Mouse (Mus musculus) MEL (cell line): ENCODE results near the gene Gltp. TPM values are rescaled to one million over a fixed set of nuclear protein-coding genes. Genes with fewer than 3 reads are reported as not detected.

Experiments
- DNase-seq: peaks from one replicate; pipeline ENCODE4 v3.0.0; 2011; ENCODE audit warnings: low read depth, low spot score
- H3K27ac ChIP-seq: 2 replicates; pipeline ENCODE4 v1.5.1; 2012; ENCODE audit warnings: low read depth, mild to moderate bottlenecking, control low read depth, low read length, moderate library complexity; ENCODE audit not compliant: control insufficient read depth
- H3K27me3 ChIP-seq, 2 experiments: fragments of 150-350 bp in 1 of 2; sonication (generic) in 1 of 2; 2 replicates each; pipeline ENCODE4 v1.6.1; 2012; ENCODE audit warnings: low read length in 2 of 2, mild to moderate bottlenecking in 2 of 2, improper control_type of control experiment in 1 of 2, moderate library complexity in 1 of 2; ENCODE audit not compliant: insufficient read depth in 2 of 2, control insufficient read depth in 1 of 2
- H3K36me3 ChIP-seq, 2 experiments: 2 replicates each; pipeline ENCODE4 v1.6.1; 2012 to 2014; ENCODE audit warnings: low read length in 2 of 2, improper control_type of control experiment in 1 of 2, inconsistent platforms in 1 of 2, mild to moderate bottlenecking in 1 of 2; ENCODE audit not compliant: insufficient read depth in 2 of 2, control insufficient read depth in 1 of 2
- H3K4me1 ChIP-seq, 2 experiments: fragments of 150-350 bp in 1 of 2; sonication (generic) in 1 of 2; 2 replicates each; pipeline ENCODE4 v1.6.1; 2012; ENCODE audit warnings: low read length in 2 of 2, improper control_type of control experiment in 1 of 2, mild to moderate bottlenecking in 1 of 2; ENCODE audit not compliant: insufficient read depth in 2 of 2, control insufficient read depth in 1 of 2
- H3K4me3 ChIP-seq, 2 experiments: fragments of 150-350 bp in 1 of 2; sonication (generic) in 1 of 2; 2 replicates each; pipeline ENCODE4 v1.5.1; 2012; ENCODE audit warnings: low read depth in 2 of 2, low read length in 2 of 2, mild to moderate bottlenecking in 2 of 2, moderate library complexity in 2 of 2, control low read depth in 1 of 2, improper control_type of control experiment in 1 of 2; ENCODE audit not compliant: control insufficient read depth in 1 of 2, insufficient read depth in 1 of 2
- H3K79me2 ChIP-seq: 2 replicates; pipeline ENCODE4 v1.6.1; 2012; ENCODE audit warnings: mild to moderate bottlenecking, low read length, moderate library complexity; ENCODE audit not compliant: control insufficient read depth, poor library complexity, insufficient read depth
- H3K9ac ChIP-seq: 2 replicates; pipeline ENCODE4 v1.6.1; 2012; ENCODE audit warnings: low read depth, mild to moderate bottlenecking, control low read depth, low read length, moderate library complexity; ENCODE audit not compliant: control insufficient read depth, poor library complexity, severe bottlenecking
- H3K9me3 ChIP-seq: fragments of 150-350 bp; sonication (generic); replicated peaks from 2 replicates; pipeline ENCODE4 v1.6.1; 2012; ENCODE audit warnings: mild to moderate bottlenecking, low read length, improper control_type of control experiment, moderate library complexity; ENCODE audit not compliant: insufficient read depth
- BHLHE40 ChIP-seq: IDR thresholded peaks from 2 replicates; pipeline ENCODE4 v1.6.1; 2012; ENCODE audit warnings: low read depth, mild to moderate bottlenecking, inconsistent platforms, low read length, improper control_type of control experiment, borderline replicate concordance
- CHD1 ChIP-seq: IDR thresholded peaks from 2 replicates; pipeline ENCODE4 v1.6.1; 2012; ENCODE audit warnings: low read depth, mild to moderate bottlenecking, inconsistent platforms, low read length, improper control_type of control experiment
- CHD2 ChIP-seq: IDR thresholded peaks from 2 replicates; pipeline ENCODE4 v1.6.1; 2011; ENCODE audit warnings: low read length, improper control_type of control experiment
- CTCF ChIP-seq, 3 experiments: IDR thresholded peaks in 2 of 3; conservative IDR thresholded peaks in 1 of 3; 2 replicates each; pipeline ENCODE4 v1.5.1; 2011 to 2012; ENCODE audit warnings: low read length in 3 of 3, low read depth in 2 of 3, mild to moderate bottlenecking in 2 of 3, improper control_type of control experiment in 1 of 3, inconsistent platforms in 1 of 3, mixed read lengths in 1 of 3, moderate library complexity in 1 of 3; ENCODE audit not compliant: control insufficient read depth in 1 of 3, insufficient read depth in 1 of 3, poor library complexity in 1 of 3, severe bottlenecking in 1 of 3
- E2F4 ChIP-seq: IDR thresholded peaks from 2 replicates; pipeline ENCODE4 v1.6.1; 2011; ENCODE audit warnings: low read depth, low read length, improper control_type of control experiment, borderline replicate concordance
- ELF1 ChIP-seq: IDR thresholded peaks from 2 replicates; pipeline ENCODE4 v1.6.1; 2014; ENCODE audit warnings: low read depth, mild to moderate bottlenecking, inconsistent platforms, low read length, improper control_type of control experiment, moderate library complexity
- EP300 ChIP-seq, 2 experiments: IDR thresholded peaks; 2 replicates each; pipeline ENCODE4 v1.6.1; 2011; ENCODE audit warnings: improper control_type of control experiment in 2 of 2, low read length in 2 of 2, low read depth in 1 of 2, mild to moderate bottlenecking in 1 of 2
- ETS1 ChIP-seq: IDR thresholded peaks from 2 replicates; pipeline ENCODE4 v1.6.1; 2012; ENCODE audit warnings: low read depth, mild to moderate bottlenecking, inconsistent platforms, low read length, improper control_type of control experiment, moderate library complexity
- GABPA ChIP-seq: IDR thresholded peaks from 2 replicates; pipeline ENCODE4 v1.6.1; 2012; ENCODE audit warnings: low read depth, mild to moderate bottlenecking, inconsistent platforms, low read length, improper control_type of control experiment, moderate library complexity
- MAFK ChIP-seq: IDR thresholded peaks from 2 replicates; pipeline ENCODE4 v1.6.1; 2011; ENCODE audit warnings: low read depth, mild to moderate bottlenecking, low read length, improper control_type of control experiment, borderline replicate concordance
- MAX ChIP-seq: IDR thresholded peaks from 2 replicates; pipeline ENCODE4 v1.6.1; 2011; ENCODE audit warnings: low read length, improper control_type of control experiment
- MAZ ChIP-seq: IDR thresholded peaks from 2 replicates; pipeline ENCODE4 v1.6.1; 2012; ENCODE audit warnings: low read depth, mild to moderate bottlenecking, inconsistent platforms, low read length, improper control_type of control experiment
- MEF2A ChIP-seq: IDR thresholded peaks from 2 replicates; pipeline ENCODE4 v1.6.1; 2014; ENCODE audit warnings: low read depth, mild to moderate bottlenecking, inconsistent platforms, low read length, improper control_type of control experiment; ENCODE audit not compliant: poor library complexity, insufficient replicate concordance, severe bottlenecking; ENCODE audit errors: extremely low read depth
- MXI1 ChIP-seq: IDR thresholded peaks from 2 replicates; pipeline ENCODE4 v1.6.1; 2011; ENCODE audit warnings: mild to moderate bottlenecking, low read depth, low read length, improper control_type of control experiment
- MYC ChIP-seq: IDR thresholded peaks from 2 replicates; pipeline ENCODE4 v1.6.1; 2011; ENCODE audit warnings: low read depth, mild to moderate bottlenecking, low read length, improper control_type of control experiment, moderate library complexity
- NELFE ChIP-seq: IDR thresholded peaks from 2 replicates; pipeline ENCODE4 v1.6.1; 2011; ENCODE audit warnings: low read depth, low read length, improper control_type of control experiment
- NRF1 ChIP-seq: IDR thresholded peaks from 2 replicates; pipeline ENCODE4 v1.6.1; 2014; ENCODE audit warnings: low read depth, mild to moderate bottlenecking, inconsistent platforms, low read length, improper control_type of control experiment, moderate library complexity; ENCODE audit not compliant: poor library complexity, insufficient read depth, severe bottlenecking
- POLR2A ChIP-seq, 2 experiments: IDR thresholded peaks; 2 replicates each; pipeline ENCODE4 v1.6.1; 2011 to 2012; ENCODE audit warnings: low read length in 2 of 2, mild to moderate bottlenecking in 2 of 2, control low read depth in 1 of 2, improper control_type of control experiment in 1 of 2, low read depth in 1 of 2, moderate library complexity in 1 of 2; ENCODE audit not compliant: control insufficient read depth in 1 of 2, insufficient read depth in 1 of 2, poor library complexity in 1 of 2
- POLR2AphosphoS5 ChIP-seq: IDR thresholded peaks from 2 replicates; pipeline ENCODE4 v1.6.1; 2012; ENCODE audit warnings: low read depth, borderline replicate concordance, mild to moderate bottlenecking, inconsistent platforms, low read length, moderate library complexity, mixed read lengths
- RAD21 ChIP-seq: IDR thresholded peaks from 2 replicates; pipeline ENCODE4 v1.6.1; 2011; ENCODE audit warnings: mild to moderate bottlenecking, low read depth, low read length, improper control_type of control experiment
- SIN3A ChIP-seq: IDR thresholded peaks from 2 replicates; pipeline ENCODE4 v1.6.1; 2012; ENCODE audit warnings: low read length, improper control_type of control experiment, inconsistent platforms
- TAL1 ChIP-seq: IDR thresholded peaks from 2 replicates; pipeline ENCODE4 v1.6.1; 2012; ENCODE audit warnings: mild to moderate bottlenecking, inconsistent platforms, low read length, moderate library complexity, mixed read lengths
- TBP ChIP-seq: IDR thresholded peaks from 2 replicates; pipeline ENCODE4 v1.8.0; 2011; ENCODE audit warnings: low read depth, low read length, improper control_type of control experiment
- ZC3H11A ChIP-seq: IDR thresholded peaks from 2 replicates; pipeline ENCODE4 v1.6.1; 2012; ENCODE audit warnings: low read depth, mild to moderate bottlenecking, inconsistent platforms, low read length, improper control_type of control experiment
- ZMIZ1 ChIP-seq: IDR thresholded peaks from 2 replicates; pipeline ENCODE4 v1.6.1; 2012; ENCODE audit warnings: low read depth, mild to moderate bottlenecking, inconsistent platforms, low read length, improper control_type of control experiment, moderate library complexity
- ZNF384 ChIP-seq: IDR thresholded peaks from 2 replicates; pipeline ENCODE4 v1.6.1; 2012; ENCODE audit warnings: low read depth, mild to moderate bottlenecking, inconsistent platforms, low read length, improper control_type of control experiment
- polyA plus RNA-seq, 2 experiments: library from polyadenylated mRNA; stranded (reverse) in 1 of 2; unstranded in 1 of 2; fragments of >175 nt in 1 of 2; fragments of >200 nt in 1 of 2; gene quantifications; 2 replicates each; pipeline versions ENCODE4 v1.2.1 to v1.2.4; 2012; ENCODE audit warnings: low replicate concordance in 2 of 2, low read depth in 1 of 2; ENCODE audit not compliant: insufficient read length in 2 of 2, insufficient read depth in 1 of 2, missing spikeins in 1 of 2
- total RNA-seq: library from RNA; depleted of rRNA; stranded (reverse); fragments of 300-350 nt; gene quantifications from 2 replicates; pipeline ENCODE4 v1.2.3, GENCODE M21; 2012

The Gltp gene
- total and polyA plus RNA-seq, 3 experiments = 18.8 to 211 (median 67.2) TPM

GRCm38 (mm10) chr5:114714551-114714950 is 23.8 kb upstream of the Gltp start:
- H3K9me3 ChIP-seq = no peaks in the 10 kb centered on the region
- no peaks in the 10 kb centered on the region for H3K79me2 ChIP-seq
- H3K4me1 ChIP-seq = no peaks in the 10 kb centered on the region
- H3K36me3 ChIP-seq = no peaks in the 10 kb centered on the region
- TF ChIP-seq ZMIZ1 = no peak
- no peak for TF ChIP-seq GABPA
- TF ChIP-seq E2F4 = no peak
- TF ChIP-seq EP300 (IDR thresholded peaks at IDR 0.05; ENCODE audit: low read depth in 1 of 2, low read length in 2 of 2) = no peak
- no peak for TF ChIP-seq TBP
- TF ChIP-seq CTCF (IDR thresholded peaks at IDR 0.05 in 2 of 3, conservative IDR thresholded peaks at IDR 0.05 in 1 of 3; ENCODE audit: control insufficient read depth in 1 of 3, insufficient read depth in 1 of 3, low read depth in 2 of 3, low read length in 3 of 3, poor library complexity in 1 of 3, severe bottlenecking in 1 of 3) = no peak
- no peak for TF ChIP-seq MAZ
- no peak for TF ChIP-seq NRF1
- TF ChIP-seq ZNF384 = no peak
- TF ChIP-seq SIN3A = no peak
- TF ChIP-seq MEF2A = no peak
- TF ChIP-seq ETS1 = no peak
- TF ChIP-seq BHLHE40 = no peak
- no peak for TF ChIP-seq ZC3H11A
- TF ChIP-seq RAD21 = no peak
- TF ChIP-seq POLR2A (IDR thresholded peaks at IDR 0.05; ENCODE audit: control insufficient read depth in 1 of 2, insufficient read depth in 1 of 2, low read depth in 1 of 2, low read length in 2 of 2, poor library complexity in 1 of 2) = no peak
- H3K27me3 ChIP-seq = no peaks in the 10 kb centered on the region
- no peak overlapping the region for H3K4me3 ChIP-seq
- DNase-seq = no peak
- H3K27ac ChIP-seq = no peak overlapping the region
- H3K9ac ChIP-seq = no peak overlapping the region

- peaks cover 0 to 4% of the 10 kb centered on the region in 2 experiments; a peak in 3 of 4 replicates for H3K4me1 ChIP-seq
- no peaks in the 10 kb centered on the region for H3K27me3 ChIP-seq
- H3K27ac ChIP-seq = no peak overlapping the region
- TF ChIP-seq BHLHE40 (no peak), CHD1 (no peak), MXI1 (no peak), POLR2AphosphoS5 (no peak), EP300 (IDR thresholded peaks at IDR 0.05; ENCODE audit: low read depth in 1 of 2, low read length in 2 of 2) (no peak), RAD21 (no peak), CHD2 (no peak), NELFE (no peak), MAFK (no peak), ELF1 (no peak), MAX (no peak), TAL1 (no peak), ZMIZ1 (no peak), GABPA (no peak), MYC (no peak)
- TF ChIP-seq, all 39 proteins: peak for 0
- Histone ChIP-seq H3K4me3 (no peak overlapping the region), H3K9ac (no peak overlapping the region), H3K36me3 (no peaks in the 10 kb centered on the region), H3K79me2 (peaks cover 7% of the 10 kb centered on the region), H3K9me3 (no peaks in the 10 kb centered on the region)
- no peak for DNase-seq
Observed at GRCm38 (mm10) chr5:114709357-114709756, 18.6 kb upstream of the Gltp start.
